Mouse (Mus musculus) C2C12 (cell line): ENCODE measurements around the gene Btnl6. TPM values are rescaled to one million over a fixed set of nuclear protein-coding genes. Genes with fewer than 3 reads are reported as not detected.
A peak's percentile ranks its signal among the peaks of the same experiment; 100 is the strongest.

ENCODE experiments used
- H3K27me3 ChIP-seq: one replicate; pipeline ENCODE4 v1.6.1; 2011; ENCODE audit not compliant: control insufficient read depth, insufficient read depth, insufficient read length
- H3K36me3 ChIP-seq: one replicate; pipeline ENCODE4 v1.6.1; 2011; ENCODE audit not compliant: control insufficient read depth, insufficient read depth
- H3K4me3 ChIP-seq: one replicate; pipeline ENCODE4 v1.5.1; 2011; ENCODE audit warnings: mild to moderate bottlenecking, control low read depth; ENCODE audit not compliant: poor library complexity, insufficient read depth, severe bottlenecking
- H3K79me2 ChIP-seq: one replicate; pipeline ENCODE4 v1.6.1; 2011; ENCODE audit not compliant: control insufficient read depth, insufficient read depth
- H3K79me3 ChIP-seq: one replicate; pipeline ENCODE4 v1.6.1; 2011; ENCODE audit warnings: low read depth, control low read depth
- H3ac ChIP-seq: one replicate; pipeline ENCODE3; 2011; ENCODE audit warnings: low read depth; ENCODE audit not compliant: control insufficient read depth, insufficient read length
- CEBPB ChIP-seq: IDR thresholded peaks from one replicate; pipeline ENCODE4 v1.6.1; 2011; ENCODE audit warnings: low read depth, mild to moderate bottlenecking, control low read depth, moderate library complexity
- CTCF ChIP-seq: IDR thresholded peaks from one replicate; pipeline ENCODE4 v1.5.1; 2011; ENCODE audit not compliant: control insufficient read depth, insufficient read depth, insufficient read length
- FOSL1 ChIP-seq: IDR thresholded peaks from one replicate; pipeline ENCODE4 v1.8.0; 2011; ENCODE audit warnings: mild to moderate bottlenecking, low read length; ENCODE audit not compliant: poor library complexity, insufficient read depth, severe bottlenecking
- MAX ChIP-seq: IDR thresholded peaks from one replicate; pipeline ENCODE4 v1.6.1; 2011; ENCODE audit warnings: mild to moderate bottlenecking, control low read depth
- MYOD1 ChIP-seq: IDR thresholded peaks from one replicate; pipeline ENCODE4 v1.6.1; 2011; ENCODE audit warnings: low read depth; ENCODE audit not compliant: control insufficient read depth, insufficient read length
- MYOG ChIP-seq: IDR thresholded peaks from one replicate; pipeline ENCODE4 v1.6.1; 2011; ENCODE audit not compliant: control insufficient read depth, insufficient read length; ENCODE audit errors: extremely low read depth
- USF1 ChIP-seq: IDR thresholded peaks from one replicate; pipeline ENCODE4 v1.6.1; 2011; ENCODE audit warnings: low read depth, mild to moderate bottlenecking, control low read depth, moderate library complexity
- polyA plus RNA-seq: library from polyadenylated mRNA; unstranded; fragments of >200 nt; fragmentation: generic; extraction: Trizol; gene quantifications from one replicate; pipeline ENCODE4 v1.2.1, GENCODE M21; 2012; ENCODE audit warnings: missing spikeins

The Btnl6 gene
- polyA plus RNA-seq, 1 experiment, result not detected

DNA sequence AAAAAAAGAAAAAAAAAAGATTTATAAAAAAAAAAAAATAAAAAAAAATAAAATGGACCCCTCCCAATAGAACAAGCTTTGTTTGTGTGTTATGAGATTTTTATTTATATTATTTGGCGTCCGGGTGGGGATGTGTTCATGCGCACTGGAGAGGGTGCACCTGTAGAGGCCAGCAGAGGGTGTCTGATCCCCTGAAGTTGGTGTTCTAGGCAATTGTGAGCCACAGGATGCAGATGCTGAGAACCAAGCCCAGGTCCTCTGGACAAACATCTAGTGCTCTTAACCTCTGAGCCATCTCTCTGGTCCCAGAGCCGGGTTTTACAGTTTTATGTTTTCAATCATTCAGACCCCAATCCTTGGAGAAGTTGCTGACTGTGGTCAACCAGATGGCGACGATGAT lies 43.3 kb upstream of the Btnl6 start:
- no peak overlapping the region for H3K4me3 ChIP-seq
- TF ChIP-seq USF1 (no peak), MYOG (no peak), MYOD1 (no peak), CTCF (no peak), FOSL1 (no peak), CEBPB (no peak), MAX (no peak)
- no peaks in the 10 kb centered on the region for H3K79me2 ChIP-seq
- peaks cover 48% of the 10 kb centered on the region for H3K27me3 ChIP-seq
- no peaks in the 10 kb centered on the region for H3K36me3 ChIP-seq
- no peak overlapping the region for H3ac ChIP-seq
- no peaks in the 10 kb centered on the region for H3K79me3 ChIP-seq

DNA sequence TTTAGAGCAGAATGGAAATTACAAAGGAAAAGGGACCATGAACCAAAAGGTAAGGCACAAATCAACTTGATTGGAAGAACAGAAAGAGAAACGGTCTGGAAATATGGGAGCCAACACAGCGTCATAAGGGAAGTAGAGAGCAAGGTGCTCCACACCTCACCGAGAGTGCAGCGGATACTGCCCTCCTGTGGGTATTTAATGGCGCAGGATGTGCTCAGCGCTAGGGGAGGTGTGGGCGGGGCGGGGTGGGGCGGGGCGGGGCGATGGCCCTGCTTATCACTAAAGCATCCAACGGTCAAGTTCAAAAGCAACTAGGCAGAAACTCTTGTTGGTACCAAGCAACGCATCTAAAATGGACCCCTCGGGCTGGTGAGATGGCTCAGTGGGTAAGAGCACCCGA lies 42.7 kb upstream of the Btnl6 start:
- H3K27me3 ChIP-seq, result peaks cover 42% of the 10 kb centered on the region
- H3ac ChIP-seq, result no peak overlapping the region
- no peak for TF ChIP-seq MAX
- no peak for TF ChIP-seq FOSL1
- TF ChIP-seq CEBPB, result no peak
- no peak for TF ChIP-seq MYOD1
- TF ChIP-seq MYOG, result no peak
- no peak for TF ChIP-seq USF1
- no peak for TF ChIP-seq CTCF
- H3K36me3 ChIP-seq, result no peaks in the 10 kb centered on the region
- no peaks in the 10 kb centered on the region for H3K79me3 ChIP-seq
- no peak overlapping the region for H3K4me3 ChIP-seq
- H3K79me2 ChIP-seq, result no peaks in the 10 kb centered on the region

GRCm38 (mm10) chr17:34559116-34559515 lies 42.0 kb upstream of the Btnl6 start:
- H3ac ChIP-seq, result no peak overlapping the region
- H3K27me3 ChIP-seq, result peaks cover 34% of the 10 kb centered on the region
- H3K36me3 ChIP-seq, result no peaks in the 10 kb centered on the region
- TF ChIP-seq MYOD1, result no peak
- H3K79me3 ChIP-seq, result no peaks in the 10 kb centered on the region
- no peaks in the 10 kb centered on the region for H3K79me2 ChIP-seq
- no peak overlapping the region for H3K4me3 ChIP-seq

DNA sequence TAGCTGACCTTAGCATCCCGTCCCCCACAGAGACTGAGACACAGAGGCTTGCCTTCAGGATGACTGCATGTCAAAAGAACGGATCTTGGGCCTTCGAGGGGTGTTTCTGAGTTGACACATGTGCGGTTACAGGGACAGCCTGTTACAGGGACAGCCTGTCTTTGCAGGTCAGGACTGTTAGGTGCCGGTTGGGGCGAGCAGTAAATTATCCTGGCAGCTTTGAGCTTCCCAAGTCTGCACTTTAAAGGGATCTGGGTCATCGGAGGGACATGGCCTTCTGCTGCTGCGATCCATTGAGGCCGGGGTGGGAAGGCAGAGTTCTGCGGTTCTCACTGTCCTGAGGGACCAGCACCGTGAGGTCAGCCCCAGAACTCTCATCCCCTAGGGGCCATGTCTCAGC lies 40.3 kb upstream of the Btnl6 start:
- Histone ChIP-seq H3K27me3 (peaks cover 27% of the 10 kb centered on the region), H3K4me3 (no peak overlapping the region), H3K36me3 (no peaks in the 10 kb centered on the region), H3ac (no peak overlapping the region), H3K79me2 (no peaks in the 10 kb centered on the region), H3K79me3 (no peaks in the 10 kb centered on the region)
- TF ChIP-seq CTCF (no peak), USF1 (no peak), FOSL1 (no peak), MAX (no peak), CEBPB (no peak), MYOG (no peak), MYOD1 (no peak)

DNA sequence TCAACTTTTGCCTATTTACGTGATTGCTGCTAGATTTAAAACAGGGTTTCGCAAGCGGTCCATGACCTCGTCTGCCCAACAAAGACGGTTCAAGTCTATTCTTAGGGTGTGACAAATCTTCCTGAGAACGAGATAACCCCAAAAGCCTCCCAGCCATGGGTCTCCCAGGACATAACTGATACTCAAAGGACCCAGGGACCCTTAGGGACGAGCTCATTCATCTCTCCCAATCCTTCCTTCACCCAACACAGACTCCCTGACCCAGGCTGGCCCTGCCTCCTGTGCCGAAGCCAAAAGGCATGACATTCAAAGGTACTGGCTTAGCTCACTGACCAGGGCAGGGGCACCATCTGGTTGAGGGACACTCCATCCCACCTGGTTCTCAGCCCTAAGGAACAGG lies 39.3 kb upstream of the Btnl6 start:
- H3ac ChIP-seq, result no peak overlapping the region
- TF ChIP-seq USF1, result no peak
- H3K79me3 ChIP-seq, result no peaks in the 10 kb centered on the region

GRCm38 (mm10) chr17:34555483-34555882 lies 38.3 kb upstream of the Btnl6 start:
- H3K27me3 ChIP-seq, result peaks cover 24% of the 10 kb centered on the region
- H3K79me3 ChIP-seq, result no peaks in the 10 kb centered on the region
- no peaks in the 10 kb centered on the region for H3K36me3 ChIP-seq
- peak; percentile 64 for TF ChIP-seq CTCF
- no peak for TF ChIP-seq MYOG
- H3ac ChIP-seq, result no peak overlapping the region
- H3K4me3 ChIP-seq, result no peak overlapping the region
- H3K79me2 ChIP-seq, result no peaks in the 10 kb centered on the region

More for the DNA sequence above, 39.3 kb upstream of the Btnl6 start:
- Histone ChIP-seq H3K4me3 (no peak overlapping the region), H3K79me2 (no peaks in the 10 kb centered on the region), H3K36me3 (no peaks in the 10 kb centered on the region), H3K27me3 (peaks cover 27% of the 10 kb centered on the region)
